Mouse (Mus musculus): Measurements from ENCODE around the gene Tnfsf13.

- TF ChIP-seq CTCF (IDR thresholded peaks at IDR 0.05; ENCODE audit: low read depth, low read length): no peak
- no peak for TF ChIP-seq POLR2A (IDR thresholded peaks at IDR 0.05; ENCODE audit: extremely low read depth, insufficient read depth, low read length)
Measured at GRCm38 (mm10) chr11:69725951-69726350, 40.4 kb upstream of the Tnfsf13 start.

Data from liver, adult 2 months (tissue).